Mouse (Mus musculus): ENCODE measurements around the gene Susd5.

DNA sequence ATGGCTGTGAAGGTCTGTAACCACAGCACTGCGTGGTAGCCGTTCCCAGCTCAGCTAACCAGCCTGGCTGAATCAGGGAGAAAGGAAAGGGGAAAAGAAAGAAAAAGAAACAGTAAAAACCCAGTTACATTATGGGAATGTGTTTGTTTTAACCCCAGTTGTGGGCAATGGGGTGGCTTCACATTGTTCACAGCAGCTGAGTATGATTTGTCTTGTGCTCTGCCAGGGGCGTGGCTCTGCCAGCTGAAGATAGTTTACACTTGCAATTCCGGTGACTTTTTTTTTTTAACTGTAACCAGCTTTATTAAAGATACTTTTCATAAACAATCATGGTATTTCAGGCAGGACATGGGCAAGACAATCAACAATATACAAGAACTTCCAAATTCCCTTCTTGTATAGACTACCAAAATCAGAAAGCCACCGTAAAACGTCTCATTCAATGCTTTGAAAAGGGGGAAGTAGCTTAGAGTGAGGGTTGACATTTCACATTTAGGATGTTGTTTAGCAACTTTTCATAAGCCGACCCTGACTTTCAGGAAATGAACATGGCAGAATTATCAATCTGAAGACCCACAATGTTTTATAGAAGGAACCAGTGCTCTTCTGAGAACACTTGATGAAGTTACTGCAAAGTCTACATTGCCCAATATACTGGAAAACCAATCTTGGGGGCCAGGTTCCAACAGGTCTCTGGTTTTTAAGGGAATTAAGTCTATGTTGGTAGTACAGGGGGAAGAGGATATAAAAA, 37.8 kb upstream of the Susd5 start:
- TF ChIP-seq EP300 (IDR thresholded peaks at IDR 0.05; ENCODE audit: insufficient read depth, low read depth, low read length) = no peak
- no peak for TF ChIP-seq CTCF (IDR thresholded peaks at IDR 0.05; ENCODE audit: low read depth, low read length)

Data from ES-Bruce4 (cell line).